ENCODE assay signal across 7 mouse cellular contexts in the genomic region with DNA sequence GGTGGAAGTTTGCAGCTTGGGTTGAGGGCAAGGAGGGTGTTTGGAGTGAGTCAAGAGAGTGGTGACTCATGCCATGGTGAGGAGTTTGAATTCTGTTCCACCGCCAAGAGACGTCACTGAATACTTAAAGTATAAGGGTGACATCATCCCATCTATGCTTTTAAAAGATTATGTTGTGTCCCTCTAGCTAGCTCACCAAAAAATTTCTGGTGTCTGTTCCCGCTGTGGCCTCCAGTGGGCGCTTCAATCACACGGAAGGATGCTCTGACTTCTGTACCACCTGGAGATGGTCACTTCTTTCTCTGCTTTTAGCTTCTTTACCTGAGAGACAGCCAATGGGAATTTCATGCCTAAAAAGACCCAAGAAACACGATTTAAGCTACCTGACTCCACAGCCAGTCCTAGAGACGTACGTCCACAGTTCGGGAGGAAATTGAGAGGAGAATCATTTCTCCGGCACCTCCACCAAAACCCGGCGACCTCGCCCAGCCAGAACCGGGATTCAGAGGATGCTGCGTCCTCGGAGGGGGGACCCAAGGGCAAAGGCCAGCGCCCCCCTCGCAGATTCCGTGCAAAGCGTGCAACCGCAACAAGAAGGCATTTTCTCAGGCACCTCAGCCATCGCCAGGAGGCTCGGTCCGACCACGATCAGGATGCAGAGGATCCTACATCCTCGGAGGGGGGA. TPM values are rescaled to one million over a fixed set of nuclear protein-coding genes. Genes with fewer than 3 reads are reported as not detected.
DNase-seq lines count a peak whose midpoint lies in the region; ATAC-seq and TF ChIP-seq lines count a peak whose summit lies in the region.

No protein-coding gene starts in this region.

- under 1% methylated on average over 26 of the region's 26 CpGs for WGBS in forebrain, embryonic 12.5 days
- WGBS in hindbrain, postnatal 0 days, result under 1% methylated on average over 26 of the region's 26 CpGs
- 2% methylated on average over 26 of the region's 26 CpGs for WGBS in midbrain, embryonic 10.5 days
- WGBS in spleen, adult 2 months, result 6% methylated on average over 26 of the region's 26 CpGs

- peak; percentile 36; the same call in 1 of the 2 replicates for ATAC-seq in forebrain, embryonic 12.5 days (ENCODE audit: low FRiP score)
- ATAC-seq in hindbrain, postnatal 0 days, result peak; percentile 8; the same call in 1 of the 2 replicates

- H3K9ac ChIP-seq in ES-E14 (ENCODE audit: insufficient read depth, low read depth, low read length, poor library complexity, severe bottlenecking), result peak overlapping the region; percentile 39; the same call in 1 of the 2 replicates
- peak overlapping the region; percentile 69 for H3K9ac ChIP-seq in forebrain, embryonic 12.5 days
- H3K9ac ChIP-seq in hindbrain, postnatal 0 days (replicated peaks; ENCODE audit: low read length), result peak overlapping the region; percentile 65

- peak overlapping the region; percentile 66 to 84 for H3K4me3 ChIP-seq in ES-E14 (ENCODE audit: insufficient read depth in 1 of 2, low read depth in 1 of 2, low read length in 2 of 2, poor library complexity in 1 of 2, severe bottlenecking in 1 of 2)
- peak overlapping the region; percentile 54 for H3K4me3 ChIP-seq in forebrain, embryonic 12.5 days (replicated peaks)
- H3K4me3 ChIP-seq in hindbrain, postnatal 0 days (ENCODE audit: low read length), result peak overlapping the region; percentile 48
- H3K4me3 ChIP-seq in midbrain, embryonic 10.5 days, result peak overlapping the region; percentile 68
- peak overlapping the region; percentile 34; the same call in 1 of the 2 replicates for H3K4me3 ChIP-seq in spleen, adult 2 months (ENCODE audit: extremely low read depth, insufficient read depth, insufficient read length)

- no peaks in the 10 kb centered on the region for H3K9me3 ChIP-seq in ES-E14 (ENCODE audit: control insufficient read depth, insufficient read depth, low read depth, low read length)
- no peaks in the 10 kb centered on the region for H3K9me3 ChIP-seq in forebrain, embryonic 12.5 days
- no peaks in the 10 kb centered on the region for H3K9me3 ChIP-seq in hindbrain, postnatal 0 days (ENCODE audit: low read length)
- H3K9me3 ChIP-seq in midbrain, embryonic 10.5 days (replicated peaks), result no peaks in the 10 kb centered on the region

- peak overlapping the region; percentile 100 for H3K4me2 ChIP-seq in forebrain, embryonic 12.5 days
- peak overlapping the region; percentile 90 for H3K4me2 ChIP-seq in hindbrain, postnatal 0 days (ENCODE audit: low read depth, low read length)

- peaks cover 7% of the 10 kb centered on the region; the same call in 1 of the 2 replicates for H3K36me3 ChIP-seq in ES-E14 (ENCODE audit: control insufficient read depth, insufficient read depth, low read length, poor library complexity, severe bottlenecking)
- no peaks in the 10 kb centered on the region for H3K36me3 ChIP-seq in forebrain, embryonic 12.5 days (replicated peaks)
- H3K36me3 ChIP-seq in hindbrain, postnatal 0 days (ENCODE audit: insufficient read depth, low read length), result no peaks in the 10 kb centered on the region
- H3K36me3 ChIP-seq in midbrain, embryonic 10.5 days, result peaks cover 12% of the 10 kb centered on the region
- H3K36me3 ChIP-seq in spleen, adult 2 months (ENCODE audit: control insufficient read depth, insufficient read depth, low read length), result peaks cover 7% of the 10 kb centered on the region

- H3K4me1 ChIP-seq in ES-E14 (ENCODE audit: control insufficient read depth in 2 of 2, insufficient read depth in 2 of 2, low read length in 2 of 2, poor library complexity in 1 of 2), result peaks cover 0 to 4% of the 10 kb centered on the region in 2 experiments; a peak in 2 of 4 replicates
- peaks cover 18% of the 10 kb centered on the region for H3K4me1 ChIP-seq in forebrain, embryonic 12.5 days
- H3K4me1 ChIP-seq in hindbrain, postnatal 0 days (ENCODE audit: insufficient read depth, low read length), result peaks cover 15% of the 10 kb centered on the region
- H3K4me1 ChIP-seq in midbrain, embryonic 10.5 days, result peaks cover 35% of the 10 kb centered on the region
- peaks cover 5% of the 10 kb centered on the region; the same call in 1 of the 2 replicates for H3K4me1 ChIP-seq in spleen, adult 2 months (ENCODE audit: control insufficient read depth, insufficient read depth, insufficient read length)

- in situ Hi-C loops in ES-E14 (cut with MboI; ENCODE audit: low sequenced_read_pairs in 2 of 2, unreplicated experiment in 2 of 2), result no loop called here

- H3K27ac ChIP-seq in ES-E14 (ENCODE audit: insufficient read depth, low read depth, low read length, poor library complexity, severe bottlenecking), result no peak overlapping the region
- H3K27ac ChIP-seq in forebrain, embryonic 12.5 days, result no peak overlapping the region
- H3K27ac ChIP-seq in hindbrain, postnatal 0 days, result peak overlapping the region; percentile 73
- H3K27ac ChIP-seq in midbrain, embryonic 10.5 days (replicated peaks), result peak overlapping the region; percentile 50; the same call in 1 of the 2 replicates
- no peak overlapping the region for H3K27ac ChIP-seq in spleen, adult 2 months (ENCODE audit: insufficient read depth, low read length)

- intact Hi-C loops in left cerebral cortex, postnatal 4 days (cut with DNase I), result no loop called here

- H3K27me3 ChIP-seq in forebrain, embryonic 12.5 days, result peaks cover 41% of the 10 kb centered on the region
- no peaks in the 10 kb centered on the region for H3K27me3 ChIP-seq in hindbrain, postnatal 0 days (ENCODE audit: insufficient read depth, low read length)
- peaks cover 43% of the 10 kb centered on the region for H3K27me3 ChIP-seq in midbrain, embryonic 10.5 days (ENCODE audit: low read depth, poor library complexity, severe bottlenecking)
- no peaks in the 10 kb centered on the region for H3K27me3 ChIP-seq in spleen, adult 2 months (ENCODE audit: control insufficient read depth, insufficient read depth, low read length)

- TF ChIP-seq CTCF in hindbrain, postnatal 0 days (IDR thresholded peaks at IDR 0.05; ENCODE audit: low read depth), result peak; percentile 80
- peak; percentile 68; the same call in 1 of the 2 replicates for TF ChIP-seq CTCF in spleen, adult 2 months (IDR thresholded peaks at IDR 0.05; ENCODE audit: extremely low read depth, insufficient read depth, insufficient read length, insufficient replicate concordance)

- DNase-seq in ES-E14 (ENCODE audit: low read depth, low spot score), result peak; percentile 44
- peak; percentile 65 for DNase-seq in c-Kit-positive CD71-negative TER-119-negative erythroid progenitor cells, embryonic 14.5 days (ENCODE audit: low read depth)
- peak; percentile 80 for DNase-seq in hindbrain, postnatal 0 days (ENCODE audit: low spot score)
- peak; percentile 52 for DNase-seq in left cerebral cortex, postnatal 4 days
- peak; percentile 55 for DNase-seq in midbrain, embryonic 10.5 days (ENCODE audit: low spot score)
- DNase-seq in spleen, adult 2 months (ENCODE audit: low read depth in 1 of 2, low spot score in 2 of 2), result peak; percentile 50 to 61

- TF ChIP-seq POLR2A in spleen, adult 2 months (IDR thresholded peaks at IDR 0.05; ENCODE audit: low read depth, low read length), result no peak

TF ChIP-seq in ES-E14, 5 proteins besides CTCF, POLR2A, EP300 and RAD21 (continues in another document):
- no peak for TF ChIP-seq ZNF384 (IDR thresholded peaks at IDR 0.05; ENCODE audit: low read depth, low read length)

RNA-seq across cellular contexts. Expression of gene 9430097D07Rik, which starts 0.4 kb away (rescaled TPM):
- 0.37 and 0.71 TPM in 2 replicates for total RNA-seq in ES-E14 (2012; rRNA removed)
- 0.19 TPM in 1 of 2 replicates, not detected in the other for polyA plus RNA-seq in forebrain, embryonic 12.5 days (2016; fragmentation: Nextera tagmentation; extraction: Ambion mirVana)
- 0.21 and 0.83 TPM in 2 replicates for total RNA-seq in hindbrain, postnatal 0 days (2014; rRNA removed)
- polyA plus RNA-seq in hindbrain, postnatal 0 days (2015; fragmentation: Nextera tagmentation; extraction: Ambion mirVana), result 0.73 and 0.76 TPM in 2 replicates
- total RNA-seq in left cerebral cortex, postnatal 4 days (2021), result under 1 TPM; 0.62 to 0.84 TPM
- 0.17 and 0.22 TPM in 2 replicates for polyA plus RNA-seq in midbrain, embryonic 10.5 days (2016; fragmentation: Nextera tagmentation; extraction: Ambion mirVana)
- not detected in 2 replicates for polyA plus RNA-seq in spleen, adult 2 months (2012; rRNA removed)

RNA-seq across cellular contexts. Expression of gene Pip5kl1, which starts 0.4 kb away (rescaled TPM):
- total RNA-seq in ES-E14 (2012; rRNA removed), result 3.5 and 5.0 TPM in 2 replicates
- 2.6 and 3.1 TPM in 2 replicates for polyA plus RNA-seq in forebrain, embryonic 12.5 days (2016; fragmentation: Nextera tagmentation; extraction: Ambion mirVana)
- total RNA-seq in hindbrain, postnatal 0 days (2014; rRNA removed), result 15.1 and 35.0 TPM in 2 replicates
- polyA plus RNA-seq in hindbrain, postnatal 0 days (2015; fragmentation: Nextera tagmentation; extraction: Ambion mirVana), result 16.7 and 19.1 TPM in 2 replicates
- 10 to 100 TPM in 1 of 2 experiments, 1 to 10 TPM in 1; 9.4 to 11.5 TPM for total RNA-seq in left cerebral cortex, postnatal 4 days (2021)
- 1.9 and 2.8 TPM in 2 replicates for polyA plus RNA-seq in midbrain, embryonic 10.5 days (2016; fragmentation: Nextera tagmentation; extraction: Ambion mirVana)
- polyA plus RNA-seq in spleen, adult 2 months (2012; rRNA removed), result 0.06 and 0.40 TPM in 2 replicates

RNA-seq across cellular contexts. Expression of gene Dpm2, which starts 4.4 kb away (rescaled TPM):
- total RNA-seq in ES-E14 (2012; rRNA removed), result 38.0 and 44.1 TPM in 2 replicates
- polyA plus RNA-seq in forebrain, embryonic 12.5 days (2016; fragmentation: Nextera tagmentation; extraction: Ambion mirVana), result 106 and 110 TPM in 2 replicates
- total RNA-seq in hindbrain, postnatal 0 days (2014; rRNA removed), result 64.1 and 70.8 TPM in 2 replicates
- 139 and 146 TPM in 2 replicates for polyA plus RNA-seq in hindbrain, postnatal 0 days (2015; fragmentation: Nextera tagmentation; extraction: Ambion mirVana)
- total RNA-seq in left cerebral cortex, postnatal 4 days (2021), result 10 to 100 TPM; 74.3 to 76.8 TPM
- polyA plus RNA-seq in midbrain, embryonic 10.5 days (2016; fragmentation: Nextera tagmentation; extraction: Ambion mirVana), result 113 and 116 TPM in 2 replicates
- polyA plus RNA-seq in spleen, adult 2 months (2012; rRNA removed), result 85.8 and 96.9 TPM in 2 replicates

RNA-seq across cellular contexts. Expression of gene St6galnac4, which starts 11.9 kb away (rescaled TPM):
- 9.4 and 14.8 TPM in 2 replicates for total RNA-seq in ES-E14 (2012; rRNA removed)
- polyA plus RNA-seq in forebrain, embryonic 12.5 days (2016; fragmentation: Nextera tagmentation; extraction: Ambion mirVana), result 15.1 and 17.0 TPM in 2 replicates
- total RNA-seq in hindbrain, postnatal 0 days (2014; rRNA removed), result 66.9 and 75.7 TPM in 2 replicates
- 45.6 and 47.5 TPM in 2 replicates for polyA plus RNA-seq in hindbrain, postnatal 0 days (2015; fragmentation: Nextera tagmentation; extraction: Ambion mirVana)
- total RNA-seq in left cerebral cortex, postnatal 4 days (2021), result 10 to 100 TPM; 35.7 to 38.4 TPM
- polyA plus RNA-seq in midbrain, embryonic 10.5 days (2016; fragmentation: Nextera tagmentation; extraction: Ambion mirVana), result 15.9 and 17.1 TPM in 2 replicates
- polyA plus RNA-seq in spleen, adult 2 months (2012; rRNA removed), result 34.2 and 40.4 TPM in 2 replicates

RNA-seq across cellular contexts. Expression of gene St6galnac6, which starts 24.5 kb away (rescaled TPM):
- total RNA-seq in ES-E14 (2012; rRNA removed), result 18.0 and 27.2 TPM in 2 replicates
- polyA plus RNA-seq in forebrain, embryonic 12.5 days (2016; fragmentation: Nextera tagmentation; extraction: Ambion mirVana), result 11.6 and 11.7 TPM in 2 replicates
- 87.0 and 114 TPM in 2 replicates for total RNA-seq in hindbrain, postnatal 0 days (2014; rRNA removed)
- 39.5 and 40.9 TPM in 2 replicates for polyA plus RNA-seq in hindbrain, postnatal 0 days (2015; fragmentation: Nextera tagmentation; extraction: Ambion mirVana)
- 10 to 100 TPM; 78.8 to 91.8 TPM for total RNA-seq in left cerebral cortex, postnatal 4 days (2021)
- polyA plus RNA-seq in midbrain, embryonic 10.5 days (2016; fragmentation: Nextera tagmentation; extraction: Ambion mirVana), result 10.8 and 11.9 TPM in 2 replicates
- 22.3 and 32.4 TPM in 2 replicates for polyA plus RNA-seq in spleen, adult 2 months (2012; rRNA removed)

Comparison
In these comparisons a context has a peak if more than half of its experiments do, and no peak if none do; other contexts are left out.
1. H3K27ac ChIP-seq: peak in hindbrain, postnatal 0 days (single experiment) and midbrain, embryonic 10.5 days (single experiment); none in ES-E14 (single experiment), forebrain, embryonic 12.5 days (single experiment) and spleen, adult 2 months (single experiment).
2. Peak in every context shown above with its lines, with median percentiles within 50 percentile points of each other: DNase-seq, H3K4me3 ChIP-seq and H3K9ac ChIP-seq.